Mouse (Mus musculus): ENCODE data around the gene Mbd6. TPM values are rescaled to one million over a fixed set of nuclear protein-coding genes. Genes with fewer than 3 reads are reported as not detected.
A peak's percentile ranks its signal among the peaks of the same experiment; 100 is the strongest.

Gene Mbd6
- total and polyA plus RNA-seq, 2 experiments, result 1.0 to 19.2 TPM

DNA sequence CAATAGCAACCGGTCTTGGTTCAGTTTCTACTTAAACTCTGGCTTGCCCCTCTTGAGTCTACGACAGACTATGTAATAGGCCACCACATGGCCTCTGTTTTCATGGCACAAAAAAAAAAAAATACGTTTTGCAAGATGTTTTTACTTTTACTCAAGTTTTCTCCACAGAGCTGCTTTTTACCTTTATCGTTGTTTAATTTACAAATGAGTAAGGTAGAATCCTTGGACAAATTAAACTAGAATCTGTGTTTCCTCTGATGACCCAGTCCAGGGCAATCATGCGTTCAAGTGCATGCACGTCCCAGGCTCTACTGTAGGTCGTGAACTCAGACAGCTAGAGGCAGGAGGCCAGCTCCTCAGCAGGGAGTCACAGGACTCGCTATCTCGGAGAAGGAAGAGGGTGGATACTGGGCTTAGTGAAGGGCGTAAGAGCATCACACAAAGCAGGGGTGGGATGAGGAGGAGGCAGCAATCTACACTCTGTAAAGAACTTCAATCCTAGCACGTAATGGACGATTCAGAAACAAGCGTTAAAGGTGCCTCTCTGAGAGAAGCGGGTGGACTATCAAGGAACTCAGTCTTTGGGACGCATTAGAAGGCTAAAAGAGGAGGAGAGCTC lies 864 bp upstream of the Mbd6 start:
- Histone ChIP-seq H3K4me3 (ENCODE audit: insufficient read depth, low read depth, low read length) (peak overlapping the region; percentile 80), H3K79me2 (ENCODE audit: control insufficient read depth, insufficient read depth, low read length) (peaks cover 19% of the 10 kb centered on the region; the same call in 1 of the 2 replicates), H3K27me3 (ENCODE audit: control insufficient read depth, insufficient read depth, low read length) (no peaks in the 10 kb centered on the region), H3K4me1 (ENCODE audit: control insufficient read depth, insufficient read depth, low read length) (peaks cover 25% of the 10 kb centered on the region), H3K27ac (replicated peaks; ENCODE audit: insufficient read depth, low read depth, low read length) (peak overlapping the region; percentile 90), H3K36me3 (ENCODE audit: control insufficient read depth, insufficient read depth, low read length) (peaks cover 8% of the 10 kb centered on the region; the same call in 1 of the 2 replicates), H3K9ac (ENCODE audit: low read depth, low read length) (peak overlapping the region; percentile 70)
- WGBS, result 0% methylated on average over 15 of the region's 15 CpGs
- peak; percentile 81 for DNase-seq (ENCODE audit: extremely low read depth, low read depth, low spot score)
- 0 out of 2 replicates have a peak, but pooled peaks have one; percentile 16 for TF ChIP-seq POLR2A (IDR thresholded peaks at IDR 0.05; ENCODE audit: extremely low read depth, insufficient read depth, low read length)
- no peak for TF ChIP-seq CTCF (IDR thresholded peaks at IDR 0.05; ENCODE audit: low read depth, low read length)

DNA sequence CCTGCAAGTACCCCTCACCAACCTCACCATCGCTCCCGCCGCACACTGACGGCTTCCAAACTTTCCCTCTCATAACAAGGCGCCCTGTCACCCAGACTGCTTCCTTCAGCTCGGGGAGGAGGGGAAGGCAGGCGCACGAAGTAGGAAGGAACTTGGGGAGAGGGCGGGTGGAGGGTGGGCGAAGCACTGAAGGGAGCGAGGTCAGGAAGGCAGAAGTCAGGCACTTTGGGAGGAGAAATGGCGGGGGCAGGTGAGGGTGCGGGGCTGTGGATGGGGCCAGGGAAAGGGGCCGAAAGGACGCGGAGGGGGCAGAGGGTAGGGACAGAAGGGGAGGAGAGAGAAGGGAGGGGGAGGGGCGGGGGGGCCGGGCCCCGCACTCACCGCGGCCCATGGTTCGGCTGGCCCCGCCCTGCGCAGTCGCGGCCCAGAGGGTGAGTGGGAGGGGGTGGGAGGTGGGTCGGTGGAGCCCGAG lies 454 bp downstream of the Mbd6 start:
- under 1% methylated on average over 23 of the region's 28 CpGs for WGBS
- Histone ChIP-seq H3K4me3 (ENCODE audit: insufficient read depth, low read depth, low read length) (peak overlapping the region; percentile 80), H3K27ac (replicated peaks; ENCODE audit: insufficient read depth, low read depth, low read length) (peak overlapping the region; percentile 96), H3K79me2 (ENCODE audit: control insufficient read depth, insufficient read depth, low read length) (peaks cover 19% of the 10 kb centered on the region; the same call in 1 of the 2 replicates), H3K9ac (ENCODE audit: low read depth, low read length) (peak overlapping the region; percentile 86), H3K36me3 (ENCODE audit: control insufficient read depth, insufficient read depth, low read length) (peaks cover 9% of the 10 kb centered on the region), H3K27me3 (ENCODE audit: control insufficient read depth, insufficient read depth, low read length) (no peaks in the 10 kb centered on the region), H3K4me1 (ENCODE audit: control insufficient read depth, insufficient read depth, low read length) (peaks cover 25% of the 10 kb centered on the region)
- TF ChIP-seq POLR2A (IDR thresholded peaks at IDR 0.05; ENCODE audit: extremely low read depth, insufficient read depth, low read length) (0 out of 2 replicates have a peak, but pooled peaks have one; percentile 5), CTCF (IDR thresholded peaks at IDR 0.05; ENCODE audit: low read depth, low read length) (no peak)
- peak; percentile 61 for DNase-seq (ENCODE audit: extremely low read depth, low read depth, low spot score)

DNA sequence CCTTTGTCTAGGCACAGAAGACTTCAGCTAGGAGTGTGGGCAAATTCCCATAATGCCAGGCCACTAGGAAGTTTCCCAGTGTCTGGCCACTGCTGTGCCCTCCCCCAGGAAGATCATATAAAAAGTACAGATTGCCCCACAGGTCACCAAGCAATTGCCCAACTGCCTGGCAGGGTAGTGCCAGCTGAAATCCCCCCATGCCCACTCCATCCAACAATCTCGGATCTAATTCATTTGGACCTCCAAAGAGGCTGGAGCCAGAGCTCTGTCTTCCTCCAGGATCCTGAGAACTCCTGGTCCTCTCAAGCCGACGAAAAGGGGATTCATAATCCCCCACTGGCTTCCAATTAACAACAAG lies 903 bp downstream of the Mbd6 start:
- Histone ChIP-seq H3K9ac (ENCODE audit: low read depth, low read length) (peak overlapping the region; percentile 86), H3K27me3 (ENCODE audit: control insufficient read depth, insufficient read depth, low read length) (no peaks in the 10 kb centered on the region), H3K79me2 (ENCODE audit: control insufficient read depth, insufficient read depth, low read length) (peaks cover 19% of the 10 kb centered on the region; the same call in 1 of the 2 replicates), H3K36me3 (ENCODE audit: control insufficient read depth, insufficient read depth, low read length) (peaks cover 13% of the 10 kb centered on the region), H3K27ac (replicated peaks; ENCODE audit: insufficient read depth, low read depth, low read length) (peak overlapping the region; percentile 96), H3K4me1 (ENCODE audit: control insufficient read depth, insufficient read depth, low read length) (peaks cover 23% of the 10 kb centered on the region), H3K4me3 (ENCODE audit: insufficient read depth, low read depth, low read length) (peak overlapping the region; percentile 80)
- TF ChIP-seq CTCF (IDR thresholded peaks at IDR 0.05; ENCODE audit: low read depth, low read length) (no peak), POLR2A (IDR thresholded peaks at IDR 0.05; ENCODE audit: extremely low read depth, insufficient read depth, low read length) (no peak)
- peak; percentile 71 for DNase-seq (ENCODE audit: extremely low read depth, low read depth, low spot score)
- WGBS, result 0% methylated on average over 3 of the region's 3 CpGs

DNA sequence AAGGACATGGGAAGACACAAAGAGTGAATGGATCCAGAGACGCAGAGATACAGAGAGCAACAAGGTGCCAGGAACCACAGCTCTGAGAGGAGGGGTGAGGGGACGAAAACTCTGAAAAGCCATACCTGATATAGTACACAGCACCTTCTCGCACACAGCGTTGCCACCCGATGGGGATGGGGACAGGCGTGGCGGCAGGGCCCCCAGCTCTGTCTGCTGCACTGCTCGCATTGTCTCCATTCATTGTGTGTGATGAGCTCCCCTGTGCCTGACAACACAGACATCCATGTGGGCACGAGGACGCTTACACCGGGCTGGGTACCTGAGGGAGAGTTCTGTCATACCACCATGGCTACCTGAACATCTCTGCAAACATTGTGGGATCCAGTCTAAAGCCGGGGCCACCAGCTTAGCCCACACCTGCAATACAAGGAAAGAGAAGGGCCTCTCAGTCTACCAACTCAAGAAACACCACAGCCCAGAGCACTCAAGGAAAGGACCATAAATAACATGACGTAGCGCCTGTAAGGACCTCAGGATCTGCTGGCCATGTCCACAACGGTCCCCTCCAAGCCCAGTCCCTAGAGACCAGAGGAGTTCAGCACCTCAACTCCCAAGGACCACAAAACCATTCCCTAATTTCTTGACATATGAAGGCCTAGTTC lies 1.4 kb downstream of the Mbd6 start:
- no peak for TF ChIP-seq POLR2A (IDR thresholded peaks at IDR 0.05; ENCODE audit: extremely low read depth, insufficient read depth, low read length)
- no peak for TF ChIP-seq CTCF (IDR thresholded peaks at IDR 0.05; ENCODE audit: low read depth, low read length)
- peaks cover 19% of the 10 kb centered on the region; the same call in 1 of the 2 replicates for H3K79me2 ChIP-seq (ENCODE audit: control insufficient read depth, insufficient read depth, low read length)
- peak overlapping the region; percentile 86 for H3K9ac ChIP-seq (ENCODE audit: low read depth, low read length)
- H3K27me3 ChIP-seq (ENCODE audit: control insufficient read depth, insufficient read depth, low read length), result no peaks in the 10 kb centered on the region
- H3K4me3 ChIP-seq (ENCODE audit: insufficient read depth, low read depth, low read length), result peak overlapping the region; percentile 80
- 38% methylated on average over 15 of the region's 15 CpGs for WGBS
- peaks cover 16% of the 10 kb centered on the region for H3K36me3 ChIP-seq (ENCODE audit: control insufficient read depth, insufficient read depth, low read length)
- H3K4me1 ChIP-seq (ENCODE audit: control insufficient read depth, insufficient read depth, low read length), result peaks cover 21% of the 10 kb centered on the region
- no peak for DNase-seq (ENCODE audit: extremely low read depth, low read depth, low spot score)
- peak overlapping the region; percentile 96 for H3K27ac ChIP-seq (replicated peaks; ENCODE audit: insufficient read depth, low read depth, low read length)

DNA sequence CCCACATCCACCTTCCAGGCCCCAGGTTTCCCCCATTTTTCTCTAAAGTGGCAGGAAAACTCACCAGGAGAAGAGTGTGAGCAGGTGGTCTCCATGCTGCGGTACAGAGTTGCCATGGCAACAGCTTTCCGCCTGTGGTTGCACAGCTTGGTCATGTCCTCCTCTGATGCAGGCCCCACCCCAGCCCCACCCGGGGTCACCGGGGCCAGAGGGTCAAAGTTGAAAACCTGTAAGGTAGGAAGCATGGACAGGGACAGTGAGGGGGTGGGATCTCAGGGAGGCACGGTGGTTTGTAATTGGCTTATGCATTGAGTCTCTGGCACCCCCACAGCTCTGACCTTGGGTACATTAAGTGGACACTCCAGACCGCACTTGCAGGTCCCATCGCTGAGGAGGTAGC lies 2.1 kb downstream of the Mbd6 start:
- no peak for TF ChIP-seq CTCF (IDR thresholded peaks at IDR 0.05; ENCODE audit: low read depth, low read length)
- no peak for TF ChIP-seq POLR2A (IDR thresholded peaks at IDR 0.05; ENCODE audit: extremely low read depth, insufficient read depth, low read length)
- no peak overlapping the region for H3K4me3 ChIP-seq (ENCODE audit: insufficient read depth, low read depth, low read length)
- peaks cover 17% of the 10 kb centered on the region for H3K4me1 ChIP-seq (ENCODE audit: control insufficient read depth, insufficient read depth, low read length)
- WGBS, result 14% methylated on average over 7 of the region's 7 CpGs
- peaks cover 19% of the 10 kb centered on the region; the same call in 1 of the 2 replicates for H3K79me2 ChIP-seq (ENCODE audit: control insufficient read depth, insufficient read depth, low read length)
- H3K27ac ChIP-seq (replicated peaks; ENCODE audit: insufficient read depth, low read depth, low read length), result peak overlapping the region; percentile 96
- 0 out of 2 replicates have a peak overlapping the region, but pooled peaks have one; percentile 86 for H3K9ac ChIP-seq (ENCODE audit: low read depth, low read length)
- H3K27me3 ChIP-seq (ENCODE audit: control insufficient read depth, insufficient read depth, low read length), result no peaks in the 10 kb centered on the region
- peak; percentile 55 for DNase-seq (ENCODE audit: extremely low read depth, low read depth, low spot score)
- H3K36me3 ChIP-seq (ENCODE audit: control insufficient read depth, insufficient read depth, low read length), result peaks cover 20% of the 10 kb centered on the region

All from liver, adult 2 months (tissue).